Mouse (Mus musculus): Measurements from ENCODE around the gene Stam. TPM values are rescaled to one million over a fixed set of nuclear protein-coding genes. Genes with fewer than 3 reads are reported as not detected.
"Not testable (repeated sequence)": the region's sequence is repeated elsewhere in the genome, so short reads cannot be mapped to it uniquely, and the experiment has no call there.

Stam gene
- polyA plus RNA-seq, 1 experiment from 2014 or later = 68.2 TPM

DNA sequence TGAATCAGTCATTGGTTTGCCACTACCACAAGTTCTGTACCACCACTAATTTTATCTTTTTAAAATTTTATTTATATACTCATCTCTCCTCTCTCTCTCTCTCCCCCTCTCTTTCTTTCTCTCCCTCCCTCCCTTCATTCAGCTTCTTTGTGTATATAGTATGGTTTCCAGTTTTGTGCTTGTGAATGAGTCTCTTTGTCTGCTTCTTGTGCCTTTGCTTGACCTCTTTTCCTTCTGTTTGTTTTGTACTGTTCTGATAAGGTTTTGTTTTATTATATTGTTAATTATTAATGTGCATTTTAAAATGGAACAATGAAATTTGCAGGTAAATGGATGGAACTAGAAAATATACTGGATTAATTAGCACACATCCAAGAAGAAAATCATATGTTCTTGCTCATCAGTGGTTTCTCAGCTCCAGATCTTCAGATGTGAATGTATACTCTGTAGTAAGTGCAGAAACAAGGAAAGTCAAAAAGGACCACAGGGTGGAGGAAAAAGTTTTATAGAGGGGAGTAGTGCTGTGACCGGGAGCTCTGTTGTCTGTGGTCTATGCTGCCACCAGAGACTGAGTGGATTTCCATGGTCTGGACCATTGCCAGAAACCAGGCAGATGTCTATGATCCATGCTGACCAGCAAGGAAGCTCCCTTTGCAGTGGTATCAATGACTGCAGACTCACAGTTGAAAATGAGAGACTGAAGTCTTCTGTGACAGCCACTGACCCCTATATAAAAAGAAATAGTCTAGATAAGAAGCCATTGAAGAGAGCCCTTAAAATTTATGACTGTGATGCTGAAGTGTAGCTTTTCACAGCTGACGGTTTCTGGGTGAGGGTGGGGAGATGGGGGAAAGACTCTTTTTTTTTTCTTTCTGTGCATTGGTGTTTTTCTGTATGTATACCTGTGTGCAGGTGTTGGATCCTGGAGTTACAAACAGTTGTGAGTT is 7.9 kb upstream of the Stam start:
- no peak overlapping the region for H3K27ac ChIP-seq
- no peaks in the 10 kb centered on the region for H3K9me3 ChIP-seq
- ATAC-seq (ENCODE audit: insufficient number of reproducible peaks, insufficient read depth, low FRiP score, low TSS enrichment, low read depth) = no peak
- WGBS = 80% methylated on average over 2 of the region's 2 CpGs
- no peak overlapping the region for H3K4me3 ChIP-seq
- no peak overlapping the region for H3K9ac ChIP-seq
- H3K4me1 ChIP-seq = no peaks in the 10 kb centered on the region
- H3K36me3 ChIP-seq = no peaks in the 10 kb centered on the region
- no peaks in the 10 kb centered on the region for H3K27me3 ChIP-seq
- no peak overlapping the region for H3K4me2 ChIP-seq

DNA sequence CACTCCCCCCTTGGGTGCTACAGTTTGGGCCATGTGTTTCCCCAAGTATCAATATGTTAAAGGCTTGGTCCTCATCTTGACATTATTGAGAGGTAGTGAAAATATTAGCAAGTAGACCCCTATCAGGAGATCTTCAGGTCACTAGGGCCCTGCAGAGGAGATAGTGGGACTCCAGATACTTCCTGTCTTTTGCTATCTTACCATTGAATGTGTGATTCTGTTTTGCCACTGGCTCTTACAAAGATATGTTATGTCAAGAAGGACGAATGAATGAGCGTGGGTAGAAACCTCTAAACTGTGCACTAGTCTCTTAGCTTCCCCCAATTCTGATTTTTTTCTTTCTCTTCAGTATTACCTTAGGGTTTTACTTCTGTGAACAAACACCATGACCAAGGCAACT is 4.9 kb upstream of the Stam start:
- Histone ChIP-seq H3K27ac (no peak overlapping the region), H3K27me3 (no peaks in the 10 kb centered on the region), H3K9me3 (no peaks in the 10 kb centered on the region), H3K9ac (no peak overlapping the region), H3K4me1 (0 out of 2 replicates have a peak, but pooled peaks cover 2% of the 10 kb centered on the region), H3K4me2 (no peak overlapping the region), H3K36me3 (no peaks in the 10 kb centered on the region), H3K4me3 (no peak overlapping the region)
- ATAC-seq (ENCODE audit: insufficient number of reproducible peaks, insufficient read depth, low FRiP score, low TSS enrichment, low read depth) = no peak
- 81% methylated on average over 2 of the region's 2 CpGs for WGBS

DNA sequence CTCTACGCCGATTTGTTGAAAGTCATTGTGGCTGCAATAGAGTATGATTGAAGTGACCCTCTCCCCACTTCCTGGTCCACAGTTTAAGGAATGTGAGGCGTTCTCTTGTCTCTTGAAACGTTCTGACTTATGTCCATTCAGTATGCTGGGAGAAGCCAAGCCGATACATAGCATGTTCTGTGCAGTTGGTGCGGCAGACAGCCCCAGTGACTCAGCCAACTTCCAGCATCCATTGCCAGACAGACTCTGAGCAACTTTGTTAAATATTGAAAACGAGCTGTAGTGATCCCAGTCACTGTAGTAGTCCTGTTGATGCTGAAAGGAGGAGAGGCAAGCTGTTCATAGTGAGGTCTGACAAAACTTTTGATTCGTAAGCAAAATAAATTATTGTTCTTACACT is 3.4 kb upstream of the Stam start:
- no peaks in the 10 kb centered on the region for H3K36me3 ChIP-seq
- no peak for ATAC-seq (ENCODE audit: insufficient number of reproducible peaks, insufficient read depth, low FRiP score, low TSS enrichment, low read depth)
- H3K4me1 ChIP-seq = peaks cover 10% of the 10 kb centered on the region
- H3K9me3 ChIP-seq = no peaks in the 10 kb centered on the region
- H3K27me3 ChIP-seq = no peaks in the 10 kb centered on the region
- H3K27ac ChIP-seq = no peak overlapping the region
- H3K4me3 ChIP-seq = no peak overlapping the region
- no peak overlapping the region for H3K9ac ChIP-seq
- WGBS = 80% methylated on average over 8 of the region's 8 CpGs
- H3K4me2 ChIP-seq = no peak overlapping the region

DNA sequence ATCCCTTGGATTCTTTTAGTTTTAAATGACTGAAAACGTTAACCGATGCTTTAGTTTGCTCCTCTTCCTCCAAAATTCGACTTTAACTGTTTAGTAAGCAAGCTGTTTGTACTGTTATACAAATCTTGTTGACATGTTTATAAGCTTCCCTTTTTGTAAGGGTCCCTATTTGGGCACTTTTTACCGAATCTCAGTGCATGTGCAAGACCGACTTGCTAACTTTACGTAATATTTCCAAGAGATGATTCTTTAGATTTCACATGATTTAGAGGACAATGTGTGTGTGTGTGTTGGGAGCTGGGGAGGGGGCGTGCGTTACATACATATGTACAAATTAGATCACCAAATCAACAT is 913 bp upstream of the Stam start:
- peaks cover 20% of the 10 kb centered on the region for H3K4me1 ChIP-seq
- 15% methylated on average over 8 of the region's 8 CpGs for WGBS
- H3K27me3 ChIP-seq = no peaks in the 10 kb centered on the region
- peak overlapping the region; percentile 85 for H3K9ac ChIP-seq
- H3K9me3 ChIP-seq = no peaks in the 10 kb centered on the region
- H3K36me3 ChIP-seq = no peaks in the 10 kb centered on the region
- peak overlapping the region; percentile 62 for H3K4me3 ChIP-seq
- peak overlapping the region; percentile 69 for H3K4me2 ChIP-seq
- no peak for ATAC-seq (ENCODE audit: insufficient number of reproducible peaks, insufficient read depth, low FRiP score, low TSS enrichment, low read depth)
- H3K27ac ChIP-seq = peak overlapping the region; percentile 95

DNA sequence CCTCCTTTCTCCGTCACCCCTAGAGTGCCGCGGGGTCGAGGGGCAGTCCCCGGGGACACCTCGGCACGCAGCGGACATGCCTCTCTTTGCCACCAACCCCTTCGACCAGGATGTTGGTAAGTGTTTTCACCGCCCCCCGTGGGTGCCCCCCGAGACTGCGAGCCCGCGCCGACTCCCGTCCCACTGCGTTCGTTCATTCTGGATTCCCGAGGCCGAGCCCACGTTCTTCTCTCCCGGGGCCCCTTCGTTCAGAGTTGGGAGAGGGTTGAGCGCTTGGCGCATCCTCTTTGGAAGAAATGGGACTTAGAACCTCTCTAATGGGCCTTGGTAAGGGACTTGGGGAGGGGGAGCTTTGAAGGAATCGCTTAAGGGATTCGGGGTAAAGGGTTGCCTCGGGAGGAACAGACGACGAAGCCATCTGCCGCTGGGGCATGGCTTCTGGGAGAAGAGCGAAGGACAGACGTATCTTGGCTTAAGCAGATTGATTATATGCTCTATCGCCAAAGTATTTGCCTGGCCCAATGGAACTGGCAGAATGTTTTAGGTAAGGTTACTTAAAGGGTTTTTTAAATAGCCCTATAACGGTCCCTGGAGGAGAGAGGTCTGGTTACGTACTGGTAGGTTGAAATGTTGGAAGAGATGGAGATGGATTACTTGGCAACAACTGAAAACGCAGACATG is 463 bp downstream of the Stam start:
- peak overlapping the region; percentile 85 for H3K9ac ChIP-seq
- H3K4me1 ChIP-seq = peaks cover 20% of the 10 kb centered on the region
- H3K4me3 ChIP-seq = peak overlapping the region; percentile 62
- no peaks in the 10 kb centered on the region for H3K9me3 ChIP-seq
- peak overlapping the region; percentile 69 for H3K4me2 ChIP-seq
- ATAC-seq (ENCODE audit: insufficient number of reproducible peaks, insufficient read depth, low FRiP score, low TSS enrichment, low read depth) = no peak
- peak overlapping the region; percentile 95 for H3K27ac ChIP-seq
- under 1% methylated on average over 33 of the region's 38 CpGs for whole genome bisulfite sequencing
- H3K36me3 ChIP-seq = no peaks in the 10 kb centered on the region
- H3K27me3 ChIP-seq = no peaks in the 10 kb centered on the region

DNA sequence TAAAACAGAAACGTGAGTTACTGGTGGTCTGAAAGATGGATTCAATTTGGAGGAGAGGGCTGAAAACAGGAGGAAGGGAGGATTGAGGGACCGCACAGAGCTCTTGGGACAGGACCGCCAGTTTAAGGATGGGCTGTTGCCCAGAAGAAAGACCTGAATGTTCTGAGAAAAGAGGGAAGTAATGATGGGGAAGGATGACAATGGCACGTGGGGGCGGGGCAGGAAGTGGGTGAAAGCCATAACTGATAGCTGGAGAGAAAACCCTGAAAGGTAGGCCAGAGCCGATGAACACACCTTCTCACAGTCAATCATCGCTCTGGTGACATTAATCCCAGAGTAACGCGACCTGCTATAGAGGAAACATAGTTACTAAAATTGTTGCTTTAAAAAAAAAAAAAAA is 4.6 kb downstream of the Stam start:
- H3K4me1 ChIP-seq = peaks cover 17% of the 10 kb centered on the region
- not testable (repeated sequence) for ATAC-seq (ENCODE audit: insufficient number of reproducible peaks, insufficient read depth, low FRiP score, low TSS enrichment, low read depth); H3K9ac ChIP-seq; H3K36me3 ChIP-seq; H3K27me3 ChIP-seq; H3K4me2 ChIP-seq; H3K9me3 ChIP-seq; H3K4me3 ChIP-seq; H3K27ac ChIP-seq
- 89% methylated on average over 9 of the region's 9 CpGs for WGBS

DNA sequence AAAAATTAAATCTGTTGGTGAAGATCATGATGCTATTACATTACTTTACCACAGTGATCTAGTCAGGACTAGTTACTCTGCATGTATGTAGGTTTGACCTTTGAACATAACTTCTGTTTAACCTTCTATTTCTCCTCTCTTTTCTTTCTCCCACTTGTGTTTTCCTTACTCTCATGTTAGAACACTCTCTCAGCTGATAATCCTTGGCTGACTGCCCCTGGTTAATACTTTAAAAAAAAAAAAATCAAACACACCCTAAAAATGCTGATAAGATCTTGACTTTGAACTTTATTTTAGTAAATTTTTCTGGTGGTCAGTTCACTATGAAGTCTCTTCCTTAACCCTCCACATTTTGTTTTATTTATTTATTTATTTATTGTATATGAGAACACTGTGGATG is 26.6 kb downstream of the Stam start:
- H3K9me3 ChIP-seq = no peaks in the 10 kb centered on the region
- no peak overlapping the region for H3K9ac ChIP-seq
- peaks cover 30% of the 10 kb centered on the region for H3K36me3 ChIP-seq
- H3K4me1 ChIP-seq = no peaks in the 10 kb centered on the region
- no peaks in the 10 kb centered on the region for H3K27me3 ChIP-seq
- no peak for ATAC-seq (ENCODE audit: insufficient number of reproducible peaks, insufficient read depth, low FRiP score, low TSS enrichment, low read depth)
- no peak overlapping the region for H3K4me3 ChIP-seq
- H3K4me2 ChIP-seq = no peak overlapping the region
- H3K27ac ChIP-seq = no peak overlapping the region

DNA sequence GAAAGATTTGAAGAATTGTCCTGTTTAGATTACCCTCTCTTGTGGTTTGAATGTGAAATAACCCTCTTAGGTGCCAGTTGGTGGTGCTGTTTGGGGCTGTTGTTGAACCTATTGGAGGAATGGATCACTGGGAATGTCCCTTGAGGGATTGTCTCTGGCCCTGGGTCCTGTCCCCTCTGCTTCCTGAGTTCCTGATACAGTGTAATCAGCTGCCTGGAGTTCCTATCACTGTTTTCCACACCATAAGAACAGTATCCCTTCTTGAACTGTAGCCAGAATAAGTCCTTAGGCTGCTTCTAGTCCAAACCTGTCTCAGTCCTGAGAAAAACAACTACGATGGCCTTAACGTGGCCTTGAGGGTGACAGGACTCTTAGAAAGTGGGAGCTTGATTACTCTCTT is 28.7 kb downstream of the Stam start:
- Histone ChIP-seq H3K9ac (no peak overlapping the region), H3K4me2 (no peak overlapping the region), H3K27me3 (no peaks in the 10 kb centered on the region), H3K27ac (no peak overlapping the region), H3K4me1 (no peaks in the 10 kb centered on the region), H3K36me3 (peaks cover 19% of the 10 kb centered on the region), H3K4me3 (no peak overlapping the region), H3K9me3 (no peaks in the 10 kb centered on the region)
- ATAC-seq (ENCODE audit: insufficient number of reproducible peaks, insufficient read depth, low FRiP score, low TSS enrichment, low read depth) = no peak
- 89% methylated on average over 2 of the region's 2 CpGs for WGBS

DNA sequence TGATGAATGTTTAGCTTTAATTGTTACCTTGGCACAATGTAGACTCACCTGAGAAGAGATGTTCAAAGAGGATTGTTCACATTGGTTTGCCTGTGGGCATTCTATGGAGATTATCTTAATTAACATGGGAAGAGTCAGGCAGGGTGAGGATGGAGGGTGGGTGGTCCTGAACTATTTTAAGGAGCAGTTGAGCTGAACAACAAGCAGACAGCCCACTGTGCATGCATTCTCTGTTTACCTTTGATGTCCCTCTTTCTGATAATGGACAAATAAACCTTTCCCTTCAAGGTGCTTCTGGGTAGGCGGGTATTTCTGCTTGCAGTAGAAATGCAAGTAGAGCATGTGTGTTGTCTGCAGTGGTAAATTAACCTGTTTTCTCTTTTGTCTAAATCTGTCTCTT is 30.0 kb downstream of the Stam start:
- H3K36me3 ChIP-seq = peaks cover 19% of the 10 kb centered on the region
- no peak overlapping the region for H3K27ac ChIP-seq
- no peak overlapping the region for H3K4me3 ChIP-seq
- H3K27me3 ChIP-seq = no peaks in the 10 kb centered on the region
- H3K4me2 ChIP-seq = no peak overlapping the region
- no peak for ATAC-seq (ENCODE audit: insufficient number of reproducible peaks, insufficient read depth, low FRiP score, low TSS enrichment, low read depth)
- no peaks in the 10 kb centered on the region for H3K4me1 ChIP-seq
- WGBS = 88% methylated on average over 1 of the region's 1 CpGs
- H3K9ac ChIP-seq = no peak overlapping the region
- no peaks in the 10 kb centered on the region for H3K9me3 ChIP-seq

DNA sequence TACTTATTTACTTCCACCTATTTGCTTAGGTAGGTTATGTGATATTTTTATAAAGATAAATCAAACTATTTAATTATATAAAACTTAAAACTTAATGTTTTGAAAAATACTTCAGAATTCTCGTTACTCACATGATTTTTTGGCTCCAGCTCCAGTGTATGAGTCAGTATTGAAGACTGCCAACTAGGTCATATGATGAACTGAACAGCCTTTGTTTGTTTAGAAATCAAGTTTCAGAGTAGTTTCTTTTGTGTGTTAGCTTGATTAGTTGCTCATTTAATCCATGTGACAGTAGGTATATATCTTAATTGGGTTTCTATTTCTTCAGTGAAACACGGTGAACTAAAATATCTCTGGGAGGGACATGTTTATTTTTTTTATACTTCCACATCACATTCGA is 33.8 kb downstream of the Stam start:
- H3K9ac ChIP-seq = no peak overlapping the region
- 80% methylated on average over 3 of the region's 3 CpGs for WGBS
- no peak for ATAC-seq (ENCODE audit: insufficient number of reproducible peaks, insufficient read depth, low FRiP score, low TSS enrichment, low read depth)

DNA sequence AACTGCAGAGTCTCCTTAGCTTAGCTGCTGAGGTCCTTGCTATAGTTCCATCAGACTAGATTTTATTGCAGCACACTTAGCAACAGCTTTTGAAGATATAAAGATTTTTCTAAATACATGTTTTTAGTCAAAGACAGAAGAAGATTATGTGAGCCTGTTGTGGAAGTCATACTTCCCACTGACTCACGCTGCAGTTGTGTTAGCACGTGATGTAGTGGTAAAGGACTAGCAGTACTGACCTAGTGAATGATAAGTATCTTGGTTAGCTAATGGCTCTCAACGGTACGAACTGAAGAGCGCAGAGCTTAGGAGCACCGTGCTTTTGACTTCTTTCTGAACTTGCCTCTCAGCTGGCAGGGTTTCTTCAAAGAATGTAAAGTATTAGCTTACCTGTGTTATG is 52.5 kb downstream of the Stam start:
- Histone ChIP-seq H3K27me3 (no peaks in the 10 kb centered on the region), H3K4me1 (no peaks in the 10 kb centered on the region), H3K4me2 (no peak overlapping the region), H3K9ac (no peak overlapping the region), H3K4me3 (no peak overlapping the region), H3K9me3 (no peaks in the 10 kb centered on the region), H3K27ac (no peak overlapping the region), H3K36me3 (peaks cover 27% of the 10 kb centered on the region)
- no peak for ATAC-seq (ENCODE audit: insufficient number of reproducible peaks, insufficient read depth, low FRiP score, low TSS enrichment, low read depth)
- 86% methylated on average over 6 of the region's 6 CpGs for WGBS

More for the DNA sequence above, 33.8 kb downstream of the Stam start:
- Histone ChIP-seq H3K27ac (no peak overlapping the region), H3K36me3 (peaks cover 15% of the 10 kb centered on the region), H3K4me2 (no peak overlapping the region), H3K9me3 (no peaks in the 10 kb centered on the region), H3K4me1 (no peaks in the 10 kb centered on the region), H3K27me3 (no peaks in the 10 kb centered on the region), H3K4me3 (no peak overlapping the region)

DNA sequence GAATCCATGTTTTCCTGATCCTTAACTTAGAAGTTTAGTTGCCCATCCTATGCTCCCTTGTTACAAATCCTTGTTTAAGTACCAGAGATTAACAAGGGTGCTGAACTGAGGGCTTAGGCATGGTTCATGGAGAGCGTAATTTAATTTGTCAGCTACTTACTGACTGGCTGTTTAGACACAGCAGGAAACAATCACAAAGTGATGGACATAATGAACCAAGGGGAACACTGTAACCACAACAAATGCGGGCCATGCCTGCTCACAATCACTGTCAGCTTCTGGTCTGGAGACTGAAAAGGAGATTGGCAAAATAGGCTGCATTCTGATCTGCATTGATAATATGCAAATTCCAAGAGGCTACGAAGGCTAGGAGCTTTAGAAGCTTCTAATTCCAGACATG is 53.7 kb downstream of the Stam start:
- 57% methylated on average over 3 of the region's 3 CpGs for WGBS
- Histone ChIP-seq H3K27ac (no peak overlapping the region), H3K4me1 (no peaks in the 10 kb centered on the region), H3K9ac (no peak overlapping the region), H3K27me3 (no peaks in the 10 kb centered on the region), H3K9me3 (no peaks in the 10 kb centered on the region), H3K36me3 (peaks cover 35% of the 10 kb centered on the region), H3K4me2 (no peak overlapping the region), H3K4me3 (no peak overlapping the region)
- no peak for ATAC-seq (ENCODE audit: insufficient number of reproducible peaks, insufficient read depth, low FRiP score, low TSS enrichment, low read depth)

Data from embryonic facial prominence, embryonic 13.5 days (tissue).